Mouse (Mus musculus) small intestine, adult 2 months (tissue): ENCODE measurements at regions not wholly inside any gene's neighbourhood (a gene's known extent, or its start where the extent isn't known, plus 50 kb on each side); places are given as distances from the start of the nearest gene placed in this dataset.

ENCODE experiments used
- H3K27ac ChIP-seq: fragments of 200-500 bp; 2 replicates; pipeline ENCODE4 v1.5.1; 2012; ENCODE audit warnings: low read depth, low read length, control low read depth, inconsistent platforms; ENCODE audit not compliant: insufficient read depth
- H3K27me3 ChIP-seq: fragments of 200-500 bp; 2 replicates; pipeline ENCODE4 v1.6.1; 2012; ENCODE audit warnings: mild to moderate bottlenecking, moderate library complexity, low read length, inconsistent platforms; ENCODE audit not compliant: control insufficient read depth, insufficient read depth
- H3K36me3 ChIP-seq: fragments of 200-500 bp; 2 replicates; pipeline ENCODE4 v1.6.1; 2012; ENCODE audit warnings: mild to moderate bottlenecking, low read length, control low read depth, inconsistent platforms; ENCODE audit not compliant: control insufficient read depth, insufficient read depth
- H3K4me1 ChIP-seq: fragments of 200-500 bp; 2 replicates; pipeline ENCODE4 v1.6.1; 2012; ENCODE audit warnings: low read length, inconsistent platforms, mixed read lengths; ENCODE audit not compliant: control insufficient read depth, insufficient read depth, insufficient read length
- H3K4me3 ChIP-seq: fragments of 200-500 bp; 2 replicates; pipeline ENCODE4 v1.5.1; 2012; ENCODE audit warnings: low read depth, mild to moderate bottlenecking, control low read depth, inconsistent platforms, low read length, moderate library complexity
- CTCF ChIP-seq: fragments of 200-500 bp; IDR thresholded peaks from 2 replicates; pipeline ENCODE4 v1.5.1; 2012; ENCODE audit warnings: low read depth, mild to moderate bottlenecking, control low read depth, inconsistent platforms, low read length, moderate library complexity, mixed read lengths; ENCODE audit not compliant: insufficient replicate concordance, insufficient read length; ENCODE audit errors: extremely low read depth
- POLR2A ChIP-seq: fragments of 200-500 bp; IDR thresholded peaks from 2 replicates; pipeline ENCODE4 v1.6.1; 2012; ENCODE audit warnings: low read depth, mild to moderate bottlenecking, control low read depth, inconsistent platforms, low read length, moderate library complexity
- WGBS: fragments of 180-500 bp; shearing (Covaris S2); methylation state at CpG from one replicate; pipeline ENCODE4 v1.1.7; 2018; 5-methylcytosine and 5-hydroxymethylcytosine counted together

GRCm38 (mm10) chr6:144841510-144841909, 59.7 kb upstream of the Sox5 start:
- H3K27me3 ChIP-seq, result no peaks in the 10 kb centered on the region
- no peak overlapping the region for H3K4me3 ChIP-seq
- H3K27ac ChIP-seq, result no peak overlapping the region
- WGBS, result 74% methylated on average over 3 of the region's 3 CpGs
- H3K36me3 ChIP-seq, result no peaks in the 10 kb centered on the region
- no peak for TF ChIP-seq CTCF
- TF ChIP-seq POLR2A, result no peak
- H3K4me1 ChIP-seq, result no peaks in the 10 kb centered on the region

- no peaks in the 10 kb centered on the region for H3K4me1 ChIP-seq
- WGBS, result 85% methylated on average over 1 of the region's 1 CpGs
- TF ChIP-seq CTCF, result no peak
- TF ChIP-seq POLR2A, result no peak
- H3K27me3 ChIP-seq, result no peaks in the 10 kb centered on the region
- H3K36me3 ChIP-seq, result no peaks in the 10 kb centered on the region
- H3K27ac ChIP-seq, result no peak overlapping the region
- no peak overlapping the region for H3K4me3 ChIP-seq
Observed at GRCm38 (mm10) chr6:144839383-144839782, 57.6 kb upstream of the Sox5 start.

GRCm38 (mm10) chr6:144834323-144835183, 52.8 kb upstream of the Sox5 start:
- no peak overlapping the region for H3K27ac ChIP-seq
- H3K4me3 ChIP-seq, result no peak overlapping the region
- 80% methylated on average over 19 of the region's 19 CpGs for WGBS
- no peaks in the 10 kb centered on the region for H3K36me3 ChIP-seq
- no peaks in the 10 kb centered on the region for H3K4me1 ChIP-seq
- TF ChIP-seq POLR2A (no peak), CTCF (no peak)
- H3K27me3 ChIP-seq, result no peaks in the 10 kb centered on the region
